ENCODE assay signal across 25 mouse cellular contexts in genomic region chr2:65175645-65176044, GRCm38 (mm10).
DNase-seq lines count a peak whose midpoint lies in the region; ATAC-seq lines count a peak whose summit lies in the region.
"Had no signal": no experiment of that assay in that cellular context is flagged by ENCODE, and none has a peak within 500 bp of the region (broad histone marks: within the 10 kb centered on the region; RNA-seq: fewer than 3 reads in every experiment).

No protein-coding gene starts in this region.

- H3K9me3 ChIP-seq in kidney, embryonic 16.5 days (ENCODE audit: low read length): no peaks in the 10 kb centered on the region
- no peaks in the 10 kb centered on the region for H3K9me3 ChIP-seq in midbrain, embryonic 15.5 days
- H3K9me3 ChIP-seq in midbrain, embryonic 10.5 days (replicated peaks): no peaks in the 10 kb centered on the region
- H3K9me3 ChIP-seq: embryonic facial prominence, embryonic 10.5 days; embryonic facial prominence, embryonic 13.5 days; forebrain, embryonic 12.5 days; forebrain, embryonic 15.5 days; heart, embryonic 12.5 days; heart, embryonic 15.5 days; hindbrain, embryonic 10.5 days; hindbrain, embryonic 13.5 days; intestine, embryonic 15.5 days had no signal

- 59% methylated on average over 5 of the region's 5 CpGs for WGBS in kidney, embryonic 16.5 days
- 51% methylated on average over 5 of the region's 5 CpGs for WGBS in midbrain, embryonic 15.5 days
- WGBS in midbrain, embryonic 10.5 days: 73% methylated on average over 5 of the region's 5 CpGs

- no peak overlapping the region for H3K9ac ChIP-seq in kidney, embryonic 16.5 days (replicated peaks; ENCODE audit: low read length)
- no peak overlapping the region for H3K9ac ChIP-seq in midbrain, embryonic 15.5 days
- H3K9ac ChIP-seq: embryonic facial prominence, embryonic 13.5 days; forebrain, embryonic 12.5 days; forebrain, embryonic 15.5 days; heart, embryonic 12.5 days; heart, embryonic 15.5 days; hindbrain, embryonic 13.5 days; intestine, embryonic 15.5 days had no signal

- DNase-seq in embryo, embryonic 10.5 days (ENCODE audit: low spot score): peak; percentile 7
- DNase-seq in embryo, embryonic 9.5 days (ENCODE audit: extremely low spot score): no peak
- no peak for DNase-seq in kidney, adult 8-10 months
- DNase-seq in midbrain, embryonic 10.5 days (ENCODE audit: low spot score): no peak
- DNase-seq: adrenal gland, adult 2 months; adrenal gland, postnatal 14 days; cerebellum, postnatal 10 days; cerebellum, postnatal 36 days; gastrocnemius, postnatal 10 days; gastrocnemius, postnatal 36 days; heart, postnatal 10 days; heart, postnatal 36 days had no signal

- H3K36me3 ChIP-seq in kidney, embryonic 16.5 days (ENCODE audit: insufficient read depth, low read length): no peaks in the 10 kb centered on the region
- H3K36me3 ChIP-seq in midbrain, embryonic 15.5 days (replicated peaks): no peaks in the 10 kb centered on the region
- no peaks in the 10 kb centered on the region for H3K36me3 ChIP-seq in midbrain, embryonic 10.5 days
- H3K36me3 ChIP-seq: embryonic facial prominence, embryonic 10.5 days; embryonic facial prominence, embryonic 13.5 days; forebrain, embryonic 12.5 days; forebrain, embryonic 15.5 days; heart, embryonic 12.5 days; heart, embryonic 15.5 days; hindbrain, embryonic 10.5 days; hindbrain, embryonic 13.5 days; intestine, embryonic 15.5 days had no signal

- H3K4me1 ChIP-seq in kidney, embryonic 16.5 days (ENCODE audit: insufficient read depth, low read length): peaks cover 16% of the 10 kb centered on the region; the same call in 1 of the 2 replicates
- 0 out of 2 replicates have a peak, but pooled peaks cover 1% of the 10 kb centered on the region for H3K4me1 ChIP-seq in midbrain, embryonic 15.5 days
- H3K4me1 ChIP-seq in midbrain, embryonic 10.5 days: peaks cover 4% of the 10 kb centered on the region
- H3K4me1 ChIP-seq: forebrain, embryonic 12.5 days; forebrain, embryonic 15.5 days; hindbrain, embryonic 13.5 days had no signal

- no peak overlapping the region for H3K4me2 ChIP-seq in kidney, embryonic 16.5 days (replicated peaks; ENCODE audit: low read depth, low read length)
- H3K4me2 ChIP-seq in midbrain, embryonic 15.5 days: no peak overlapping the region
- H3K4me2 ChIP-seq: embryonic facial prominence, embryonic 13.5 days; forebrain, embryonic 12.5 days; forebrain, embryonic 15.5 days; heart, embryonic 12.5 days; heart, embryonic 15.5 days; hindbrain, embryonic 13.5 days; intestine, embryonic 15.5 days had no signal

- no peak overlapping the region for H3K4me3 ChIP-seq in kidney, embryonic 16.5 days (ENCODE audit: low read length)
- no peak overlapping the region for H3K4me3 ChIP-seq in midbrain, embryonic 15.5 days
- H3K4me3 ChIP-seq in midbrain, embryonic 10.5 days: no peak overlapping the region
- H3K4me3 ChIP-seq: embryonic facial prominence, embryonic 10.5 days; embryonic facial prominence, embryonic 13.5 days; erythroblast, embryonic 14.5 days; forebrain, embryonic 12.5 days; forebrain, embryonic 15.5 days; heart, embryonic 12.5 days; heart, embryonic 15.5 days; hindbrain, embryonic 10.5 days; hindbrain, embryonic 13.5 days; intestine, embryonic 15.5 days had no signal

- H3K27ac ChIP-seq in kidney, embryonic 16.5 days (ENCODE audit: low read length): peak overlapping the region; percentile 4; the same call in 1 of the 2 replicates
- no peak overlapping the region for H3K27ac ChIP-seq in midbrain, embryonic 15.5 days
- no peak overlapping the region for H3K27ac ChIP-seq in midbrain, embryonic 10.5 days (replicated peaks)
- H3K27ac ChIP-seq: embryonic facial prominence, embryonic 10.5 days; embryonic facial prominence, embryonic 13.5 days; forebrain, embryonic 12.5 days; forebrain, embryonic 15.5 days; heart, embryonic 15.5 days; hindbrain, embryonic 10.5 days; hindbrain, embryonic 13.5 days; intestine, embryonic 15.5 days had no signal

- no peak for ATAC-seq in kidney, embryonic 16.5 days (ENCODE audit: low FRiP score, low TSS enrichment)
- peak; percentile 67; the same call in 1 of the 2 replicates for ATAC-seq in midbrain, embryonic 15.5 days (replicated peaks)
- ATAC-seq: forebrain, embryonic 15.5 days; hindbrain, embryonic 16.5 days; intestine, embryonic 15.5 days had no signal

- no peaks in the 10 kb centered on the region for H3K27me3 ChIP-seq in kidney, embryonic 16.5 days (ENCODE audit: insufficient read depth, low read length)
- no peaks in the 10 kb centered on the region for H3K27me3 ChIP-seq in midbrain, embryonic 15.5 days (replicated peaks)
- no peaks in the 10 kb centered on the region for H3K27me3 ChIP-seq in midbrain, embryonic 10.5 days (ENCODE audit: low read depth, poor library complexity, severe bottlenecking)
- H3K27me3 ChIP-seq: embryonic facial prominence, embryonic 13.5 days; forebrain, embryonic 12.5 days; forebrain, embryonic 15.5 days; heart, embryonic 12.5 days; heart, embryonic 15.5 days; hindbrain, embryonic 13.5 days; intestine, embryonic 15.5 days had no signal
